Mouse (Mus musculus) thymus, postnatal 36 days (tissue): ENCODE data around the gene Ccl6.

Experiments
- DNase-seq, 2 experiments: peaks; one replicate each; pipeline ENCODE4 v3.0.0; 2022; ENCODE audit warnings: mixed read lengths in 2 of 2

The Ccl6 gene

GRCm38 (mm10) chr11:83595669-83596455, 3.0 kb upstream of the Ccl6 start:
- DNase-seq: no peak

GRCm38 (mm10) chr11:83593453-83593852, 566 bp upstream of the Ccl6 start:
- no peak for DNase-seq

DNA sequence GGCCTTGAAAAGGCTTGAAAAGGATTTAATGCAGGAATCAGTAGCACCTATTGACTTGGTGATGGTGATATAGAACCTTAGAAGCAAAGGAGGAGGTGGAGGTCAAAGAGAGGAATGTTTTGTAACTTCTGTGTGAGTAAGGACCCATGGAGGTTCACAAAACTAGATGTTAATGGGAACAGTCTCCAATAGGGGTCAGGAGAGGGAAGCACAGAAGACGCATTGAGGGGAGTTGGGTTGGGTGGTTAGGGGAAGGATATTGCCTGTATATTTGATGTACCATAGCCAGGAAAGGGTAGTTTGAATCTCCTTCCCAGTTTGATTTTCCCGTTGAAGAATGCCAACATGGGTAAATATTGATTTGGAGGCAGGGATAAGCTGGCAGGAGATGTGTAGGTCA, 8.7 kb downstream of the Ccl6 start:
- DNase-seq: no peak

- DNase-seq: no peak
Observed at GRCm38 (mm10) chr11:83583450-83583754, 9.5 kb downstream of the Ccl6 start.

GRCm38 (mm10) chr11:83582626-83583449, 10.0 kb downstream of the Ccl6 start:
- DNase-seq: no peak

- no peak for DNase-seq
Observed at GRCm38 (mm10) chr11:83581626-83582610, 11.0 kb downstream of the Ccl6 start.

- no peak for DNase-seq
Observed at GRCm38 (mm10) chr11:83580699-83581232, 12.1 kb downstream of the Ccl6 start.

DNA sequence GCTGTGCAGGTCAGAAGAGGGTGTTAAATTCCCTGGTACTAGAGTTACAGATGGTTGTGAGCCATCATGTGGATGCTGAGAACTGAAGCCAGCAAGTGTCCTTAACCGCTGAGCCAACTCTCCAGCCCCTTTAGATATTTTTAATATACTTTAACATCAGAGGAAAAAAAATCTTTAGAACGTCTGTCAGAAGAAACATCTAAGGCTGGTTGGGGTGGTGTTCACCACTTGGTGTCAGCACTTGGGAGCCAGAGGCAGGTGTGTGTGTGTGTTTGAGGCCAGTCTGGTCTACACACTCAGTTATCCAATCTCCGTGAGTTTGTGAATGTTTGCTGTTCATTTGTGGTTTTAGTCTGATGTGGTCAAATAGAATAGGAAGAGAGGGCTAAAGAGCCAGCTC, 13.9 kb downstream of the Ccl6 start:
- no peak for DNase-seq

DNA sequence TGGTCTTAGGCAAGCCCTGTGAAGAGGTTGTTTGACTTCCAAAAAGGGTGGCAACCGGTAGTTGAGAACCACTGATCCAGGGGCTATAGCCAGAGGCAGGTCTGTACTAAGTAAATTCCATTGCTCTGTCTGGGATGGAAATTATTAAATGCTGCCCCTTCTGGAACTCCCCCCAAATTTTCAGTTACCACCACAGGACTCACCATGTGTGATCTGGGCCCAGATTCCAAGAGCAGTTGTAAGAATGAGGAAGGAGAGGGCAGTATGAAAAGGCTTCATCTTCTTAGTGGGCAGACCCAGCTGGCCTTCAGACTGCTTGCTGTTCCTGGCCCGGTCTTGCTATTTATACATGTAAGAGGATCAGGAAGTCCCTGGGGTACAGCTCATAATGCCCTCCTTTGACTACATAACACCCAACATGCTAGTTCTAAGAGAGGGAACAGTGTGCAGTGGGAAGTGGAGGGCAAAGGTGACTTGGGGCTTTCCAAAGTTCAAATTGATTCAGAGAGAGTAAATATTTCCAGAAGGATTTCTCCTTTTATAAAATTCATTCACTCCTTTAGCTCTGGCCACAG, 14.6 kb downstream of the Ccl6 start, which contains the start of gene Ccl9:
Gene Ccl9 (minus strand): TSS at position 451 of the 575 bp plus-strand sequence.
- DNase-seq: no peak

- DNase-seq: no peak
Observed at GRCm38 (mm10) chr11:83576927-83577555, 15.8 kb downstream of the Ccl6 start.

- no peak for DNase-seq
Observed at GRCm38 (mm10) chr11:83572834-83573233, 20.1 kb downstream of the Ccl6 start.

DNA sequence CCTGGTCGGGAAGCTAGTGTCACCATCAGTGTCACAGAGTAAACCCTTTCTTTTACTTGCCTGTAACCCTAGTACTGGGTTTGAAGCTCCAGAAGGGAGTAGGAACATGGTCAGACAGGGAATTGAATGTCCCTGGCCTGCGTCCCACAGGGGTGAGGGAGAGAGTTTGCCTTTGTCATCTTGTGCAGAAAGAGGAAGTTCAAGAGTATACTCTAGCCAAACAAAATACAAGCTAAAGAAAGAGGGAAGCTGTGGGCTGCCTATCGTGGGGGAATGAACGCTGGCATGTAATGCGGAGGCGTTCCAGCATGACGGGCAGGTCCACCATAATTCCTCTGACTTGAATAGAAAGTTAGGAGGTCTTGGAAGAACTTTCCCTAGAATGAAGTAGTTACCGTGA, 20.7 kb downstream of the Ccl6 start:
- DNase-seq: no peak

- DNase-seq: no peak
Observed at GRCm38 (mm10) chr11:83570189-83570588, 22.7 kb downstream of the Ccl6 start.

- DNase-seq: no peak
Observed at GRCm38 (mm10) chr11:83569249-83569648, 23.6 kb downstream of the Ccl6 start.

GRCm38 (mm10) chr11:83568786-83569185, 24.1 kb downstream of the Ccl6 start:
- DNase-seq: no peak

GRCm38 (mm10) chr11:83568061-83568460, 24.8 kb downstream of the Ccl6 start:
- DNase-seq: no peak

DNA sequence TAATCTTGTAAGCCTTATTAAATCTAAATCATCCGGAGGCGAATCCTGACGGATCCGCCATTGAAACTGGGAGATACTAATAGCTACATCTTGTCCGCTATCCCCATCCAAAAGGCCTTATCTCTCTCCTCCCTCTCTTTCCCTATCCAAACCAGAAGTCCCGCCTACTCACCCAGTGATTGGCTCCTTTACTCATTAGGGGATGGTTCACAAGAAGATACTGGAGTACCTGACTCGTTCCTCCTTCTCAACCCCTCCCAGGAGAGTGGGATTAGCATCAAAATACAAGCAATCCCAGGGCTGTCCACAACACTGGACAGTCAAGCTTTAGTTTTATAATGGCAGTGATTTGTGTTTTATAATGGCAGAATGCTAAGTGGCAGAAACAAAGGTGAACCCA, 25.6 kb downstream of the Ccl6 start:
- no peak for DNase-seq

DNA sequence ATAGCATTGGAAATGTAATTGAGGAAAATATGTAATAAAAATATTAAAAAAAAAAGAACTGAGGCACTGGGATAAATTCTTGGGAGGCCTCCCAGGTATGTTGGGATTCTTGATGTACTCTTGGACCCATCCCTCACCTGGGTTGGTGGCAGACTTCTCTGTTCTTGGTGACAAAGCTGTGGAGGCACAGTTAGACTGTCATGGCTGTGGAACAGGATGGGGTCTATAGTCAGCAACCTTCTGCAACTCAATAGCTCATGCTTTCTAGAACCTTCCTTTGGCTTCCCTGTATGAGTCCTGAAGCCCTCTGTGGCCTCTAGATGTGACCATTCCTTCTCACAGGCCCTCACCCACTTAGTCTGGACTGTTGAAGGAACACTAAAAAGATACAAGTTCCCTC, 26.3 kb downstream of the Ccl6 start:
- no peak for DNase-seq

DNA sequence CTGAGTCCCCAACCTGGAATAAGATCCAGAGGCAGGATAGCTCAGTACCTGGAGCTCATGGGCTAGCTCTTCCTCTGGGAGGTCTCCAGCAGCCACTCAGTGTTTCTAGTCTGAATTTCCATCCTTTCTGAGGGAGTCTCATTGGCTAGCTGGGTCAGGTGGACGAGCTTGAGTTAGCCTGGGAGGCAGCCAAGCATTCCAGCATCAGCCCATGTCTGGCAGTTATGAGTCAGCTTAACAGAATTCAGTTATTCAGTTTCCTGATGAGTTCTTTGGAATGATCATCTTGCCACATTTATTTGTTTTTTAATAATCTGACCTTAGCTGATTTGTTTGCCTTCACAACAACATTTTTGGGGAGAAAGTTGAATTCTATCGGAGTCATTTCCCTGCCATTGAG, 29.1 kb downstream of the Ccl6 start:
- no peak for DNase-seq

GRCm38 (mm10) chr11:83562311-83562887, 30.5 kb downstream of the Ccl6 start:
- DNase-seq: no peak

DNA sequence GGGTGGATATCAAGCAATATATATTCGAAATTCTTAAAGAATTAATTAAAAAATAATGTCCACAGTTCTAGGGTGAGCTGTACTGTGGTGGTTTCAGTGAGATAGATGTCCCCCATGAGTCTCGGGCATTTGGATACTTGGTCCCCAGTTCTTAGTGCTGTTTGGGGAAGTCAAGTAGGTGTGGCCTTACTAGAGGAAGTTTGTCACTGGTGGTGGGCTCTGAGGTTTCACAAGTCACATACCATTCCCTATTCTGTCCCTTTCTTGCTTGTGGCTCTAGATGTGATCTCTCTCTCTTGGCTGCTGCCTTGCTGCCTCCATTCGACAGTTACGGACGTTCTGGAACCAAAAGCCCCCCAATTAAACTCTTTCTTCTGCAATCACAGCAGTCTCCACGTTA, 32.5 kb downstream of the Ccl6 start:
- DNase-seq: no peak
